Mouse (Mus musculus) olfactory bulb, adult 2 months (tissue): Measurements from ENCODE around the gene Grin3a.
"Not testable (repeated sequence)": the region's sequence is repeated elsewhere in the genome, so short reads cannot be mapped to it uniquely, and the experiment has no call there.

Source experiments
- CTCF ChIP-seq: fragments of 200-500 bp; IDR thresholded peaks from 2 replicates; pipeline ENCODE4 v1.5.1; 2012; ENCODE audit warnings: low read depth, mild to moderate bottlenecking, low read length, moderate library complexity; ENCODE audit not compliant: insufficient read depth
- POLR2A ChIP-seq: fragments of 200-500 bp; IDR thresholded peaks from 2 replicates; pipeline ENCODE4 v1.6.1; 2012; ENCODE audit warnings: mild to moderate bottlenecking, low read depth, low read length, moderate library complexity; ENCODE audit not compliant: insufficient read depth

DNA sequence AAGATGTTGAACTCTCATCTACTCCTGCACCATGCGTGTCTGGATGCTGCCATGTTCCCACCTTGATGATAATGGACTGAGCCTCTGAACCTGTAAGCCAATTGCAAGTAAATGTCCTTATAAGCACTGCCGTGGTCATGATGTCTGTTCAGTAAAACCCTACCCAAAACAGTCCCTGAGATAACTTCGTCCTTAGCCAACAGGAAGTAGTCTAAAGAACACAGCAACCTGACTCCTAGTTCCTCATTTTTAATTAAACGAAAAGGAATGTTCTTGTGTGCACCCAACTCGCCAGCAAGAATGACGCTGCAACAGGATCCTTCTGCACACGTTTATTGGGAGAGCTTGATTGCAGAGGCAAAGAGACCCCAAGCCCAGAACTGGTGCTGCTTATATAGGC, 225.7 kb downstream of the Grin3a start:
- TF ChIP-seq CTCF, POLR2A: not testable (repeated sequence)
